13 mouse cellular contexts compared by ENCODE assay signal in genomic region chrX:11829411-11830002, GRCm38 (mm10).
"Had no signal": no experiment of that assay in that cellular context is flagged by ENCODE, and none has a peak within 500 bp of the region (broad histone marks: within the 10 kb centered on the region; RNA-seq: fewer than 3 reads in every experiment).

No protein-coding gene starts in this region.

- H3K27me3 ChIP-seq: neural tube, embryonic 12.5 days had no signal

- DNase-seq: lung, adult 18-20 months; lung, embryonic 14.5 days; lung, postnatal 10 days; lung, postnatal 4 days; midbrain, embryonic 14.5 days; right cerebral cortex, postnatal 14 days; spleen, adult 18-20 months; thymus, adult 18-20 months; thymus, postnatal 14 days; thymus, postnatal 36 days had no signal

- H3K4me2 ChIP-seq: lung, embryonic 14.5 days; midbrain, embryonic 12.5 days; neural tube, embryonic 12.5 days had no signal

- H3K36me3 ChIP-seq: midbrain, embryonic 10.5 days; midbrain, embryonic 12.5 days; neural tube, embryonic 12.5 days had no signal

- H3K4me3 ChIP-seq: midbrain, embryonic 10.5 days; midbrain, embryonic 12.5 days; neural tube, embryonic 12.5 days had no signal
